Mouse (Mus musculus): ENCODE results near the gene Ncbp3.
A peak's percentile ranks its signal among the peaks of the same experiment; 100 is the strongest.

Ncbp3 gene

GRCm38 (mm10) chr11:73047542-73047996 lies at the start of gene Ncbp3:
TSS of gene Ncbp3 (plus strand) at chr11:73047783.
- DNase-seq (ENCODE audit: low spot score): peak; percentile 96

- DNase-seq (ENCODE audit: low spot score): no peak
Measured at GRCm38 (mm10) chr11:72998771-72999170, 48.8 kb upstream of the Ncbp3 start, which contains the start of gene P2rx1. TSS of gene P2rx1 (plus strand) at chr11:72999103.

GRCm38 (mm10) chr11:73001029-73001428 lies 46.6 kb upstream of the Ncbp3 start:
- no peak for DNase-seq (ENCODE audit: low spot score)

GRCm38 (mm10) chr11:73006377-73006776 lies 41.2 kb upstream of the Ncbp3 start:
- DNase-seq (ENCODE audit: low spot score): no peak

- no peak for DNase-seq (ENCODE audit: low spot score)
Measured at GRCm38 (mm10) chr11:73007113-73007512, 40.5 kb upstream of the Ncbp3 start.

- DNase-seq (ENCODE audit: low spot score): peak; percentile 21
Measured at GRCm38 (mm10) chr11:73007698-73008481, 39.7 kb upstream of the Ncbp3 start.

- DNase-seq (ENCODE audit: low spot score): no peak
Measured at GRCm38 (mm10) chr11:73008826-73009225, 38.8 kb upstream of the Ncbp3 start.

- no peak for DNase-seq (ENCODE audit: low spot score)
Measured at GRCm38 (mm10) chr11:73009531-73010274, 37.9 kb upstream of the Ncbp3 start.

GRCm38 (mm10) chr11:73013981-73014380 lies 33.6 kb upstream of the Ncbp3 start:
- DNase-seq (ENCODE audit: low spot score): no peak

- no peak for DNase-seq (ENCODE audit: low spot score)
Measured at GRCm38 (mm10) chr11:73014831-73015344, 32.7 kb upstream of the Ncbp3 start.

- no peak for DNase-seq (ENCODE audit: low spot score)
Measured at GRCm38 (mm10) chr11:73015391-73016102, 32.0 kb upstream of the Ncbp3 start.

- DNase-seq (ENCODE audit: low spot score): no peak
Measured at GRCm38 (mm10) chr11:73016103-73016420, 31.5 kb upstream of the Ncbp3 start.

GRCm38 (mm10) chr11:73018471-73019146 lies 29.0 kb upstream of the Ncbp3 start, which contains the start of gene Camkk1:
TSS of gene Camkk1 (plus strand) at chr11:73019008.
- DNase-seq (ENCODE audit: low spot score): peak; percentile 69

GRCm38 (mm10) chr11:73019147-73019795 lies 28.3 kb upstream of the Ncbp3 start:
- DNase-seq (ENCODE audit: low spot score): peak; percentile 48

GRCm38 (mm10) chr11:73020953-73021800 lies 26.4 kb upstream of the Ncbp3 start:
- DNase-seq (ENCODE audit: low spot score): no peak

GRCm38 (mm10) chr11:73023099-73023498 lies 24.5 kb upstream of the Ncbp3 start:
- no peak for DNase-seq (ENCODE audit: low spot score)

- DNase-seq (ENCODE audit: low spot score): no peak
Measured at GRCm38 (mm10) chr11:73023827-73024226, 23.8 kb upstream of the Ncbp3 start.

- DNase-seq (ENCODE audit: low spot score): peak; percentile 39
Measured at GRCm38 (mm10) chr11:73024236-73024904, 23.2 kb upstream of the Ncbp3 start.

- no peak for DNase-seq (ENCODE audit: low spot score)
Measured at GRCm38 (mm10) chr11:73026961-73027360, 20.6 kb upstream of the Ncbp3 start.

Measured in spleen, adult 12 weeks (tissue).